Mouse (Mus musculus): ENCODE results near the gene Cryge.

DNA sequence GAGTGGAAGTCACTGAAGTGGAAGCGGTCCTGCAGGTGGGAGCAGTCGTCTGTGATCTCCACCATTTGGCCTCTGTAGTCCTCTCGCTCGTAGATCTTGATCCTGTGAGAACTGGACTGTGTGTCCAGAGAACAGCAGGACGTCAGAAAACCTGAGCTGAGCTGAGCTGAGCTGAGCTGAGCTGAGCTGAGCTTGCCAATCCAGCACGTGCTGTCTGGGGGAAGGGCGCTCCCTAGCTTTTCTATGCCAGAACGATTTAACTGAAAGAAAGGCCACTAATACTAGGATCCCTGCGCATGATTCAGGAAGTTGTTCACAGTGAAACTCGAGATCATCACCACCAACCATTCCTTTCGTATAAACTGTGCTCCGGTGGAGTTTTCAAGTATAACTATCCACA, 2.2 kb downstream of the Cryge start:
- no peak for TF ChIP-seq POLR2A (IDR thresholded peaks at IDR 0.05; ENCODE audit: insufficient read depth, low read length)
- TF ChIP-seq CTCF (IDR thresholded peaks at IDR 0.05; ENCODE audit: low read depth, low read length): no peak
- TF ChIP-seq EP300 (IDR thresholded peaks at IDR 0.05; ENCODE audit: insufficient read depth, low read depth, low read length): no peak

All from ES-Bruce4 (cell line).